Mouse (Mus musculus) stomach, postnatal 0 days (tissue): Measurements from ENCODE around the gene Ccdc96. TPM values are rescaled to one million over a fixed set of nuclear protein-coding genes. Genes with fewer than 3 reads are reported as not detected.

Source experiments
- ATAC-seq: fragments of 200-750 bp; cut with Nextera tagmentation; 2 replicates; pipeline ENCODE4 v1.8.0; 2017; ENCODE audit not compliant: low FRiP score, low TSS enrichment
- DNase-seq: peaks from one replicate; pipeline ENCODE4 v3.0.0-alpha.2; 2016; ENCODE audit warnings: low spot score
- H3K27ac ChIP-seq: fragments of 300-500 bp; sonication (generic); replicated peaks from 2 replicates; pipeline ENCODE4 v1.5.1; 2014; ENCODE audit warnings: mild to moderate bottlenecking, control low read depth
- H3K27me3 ChIP-seq: fragments of 300-500 bp; sonication (generic); 2 replicates; pipeline ENCODE4 v1.6.1; 2014; ENCODE audit warnings: low read length; ENCODE audit not compliant: control insufficient read depth, insufficient read depth
- H3K36me3 ChIP-seq: fragments of 300-500 bp; sonication (generic); 2 replicates; pipeline ENCODE4 v1.6.1; 2014; ENCODE audit warnings: low read length, mixed read lengths; ENCODE audit not compliant: control insufficient read depth, insufficient read depth
- H3K4me1 ChIP-seq: fragments of 300-500 bp; sonication (generic); replicated peaks from 2 replicates; pipeline ENCODE4 v1.6.1; 2014; ENCODE audit warnings: antibody characterized with exemption; ENCODE audit not compliant: control insufficient read depth, insufficient read depth
- H3K4me2 ChIP-seq: fragments of 300-500 bp; sonication (generic); replicated peaks from 2 replicates; pipeline ENCODE4 v1.6.1; 2014; ENCODE audit warnings: low read depth, mild to moderate bottlenecking, control low read depth, moderate library complexity
- H3K4me3 ChIP-seq: fragments of 300-500 bp; sonication (generic); 2 replicates; pipeline ENCODE4 v1.5.1; 2014; ENCODE audit warnings: low read depth, low read length, control low read depth
- H3K9ac ChIP-seq: fragments of 300-500 bp; sonication (generic); 2 replicates; pipeline ENCODE4 v1.6.1; 2014; ENCODE audit warnings: mild to moderate bottlenecking, low read length, control low read depth, mixed read lengths
- H3K9me3 ChIP-seq: fragments of 300-500 bp; sonication (generic); 2 replicates; pipeline ENCODE4 v1.6.1; 2016; ENCODE audit warnings: low read length; ENCODE audit not compliant: control insufficient read depth
- CTCF ChIP-seq: IDR thresholded peaks from 2 replicates; pipeline ENCODE4 v1.5.1; 2016; ENCODE audit warnings: antibody characterized with exemption, low read depth, mild to moderate bottlenecking, moderate library complexity
- EP300 ChIP-seq: optimal IDR thresholded peaks from 2 replicates; pipeline ENCODE3; 2016; ENCODE audit warnings: antibody characterized with exemption
- WGBS: fragments of 180-500 bp; shearing (Covaris S2); extraction: QIAGEN DNeasy Blood & Tissue Kit; methylation state at CpG from one replicate; pipeline ENCODE4 v1.1.7; 2014; 5-methylcytosine and 5-hydroxymethylcytosine counted together
- polyA plus RNA-seq: library from polyadenylated mRNA; unstranded; fragments of >200 nt; fragmentation: Nextera tagmentation; extraction: Ambion mirVana; gene quantifications from 2 replicates; pipeline ENCODE4 v1.2.1, GENCODE M21; 2015

Gene Ccdc96
- polyA plus RNA-seq, 1 experiment from 2014 or later, result 0.21 TPM

DNA sequence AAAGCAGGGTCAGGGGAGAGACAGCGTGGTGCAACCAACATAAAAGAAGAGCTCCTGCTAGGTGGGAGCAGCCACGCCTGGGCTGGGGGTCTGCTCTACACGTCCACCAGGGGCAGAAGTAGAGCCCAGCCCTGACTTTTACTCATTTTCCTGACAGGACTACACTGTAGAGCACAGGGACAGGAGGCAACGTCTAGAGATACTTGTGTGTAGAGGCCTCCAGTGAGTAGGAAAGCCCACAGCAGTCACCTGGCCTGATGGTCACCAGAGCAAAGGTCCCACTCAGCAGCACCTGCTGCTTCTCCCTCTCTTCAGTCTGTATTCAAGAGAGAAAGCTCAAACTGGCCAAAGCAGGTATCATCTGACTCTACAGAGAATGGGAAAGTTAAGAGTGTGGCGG, 21.3 kb downstream of the Ccdc96 start:
- WGBS, result 68% methylated on average over 5 of the region's 5 CpGs
- Histone ChIP-seq H3K9ac (no peak overlapping the region), H3K9me3 (no peaks in the 10 kb centered on the region), H3K4me1 (no peaks in the 10 kb centered on the region), H3K27ac (no peak overlapping the region), H3K36me3 (peaks cover 16% of the 10 kb centered on the region), H3K4me2 (no peak overlapping the region), H3K4me3 (no peak overlapping the region), H3K27me3 (no peaks in the 10 kb centered on the region)
- ATAC-seq (no peak), DNase-seq (no peak)
- TF ChIP-seq EP300 (no peak), CTCF (no peak)

DNA sequence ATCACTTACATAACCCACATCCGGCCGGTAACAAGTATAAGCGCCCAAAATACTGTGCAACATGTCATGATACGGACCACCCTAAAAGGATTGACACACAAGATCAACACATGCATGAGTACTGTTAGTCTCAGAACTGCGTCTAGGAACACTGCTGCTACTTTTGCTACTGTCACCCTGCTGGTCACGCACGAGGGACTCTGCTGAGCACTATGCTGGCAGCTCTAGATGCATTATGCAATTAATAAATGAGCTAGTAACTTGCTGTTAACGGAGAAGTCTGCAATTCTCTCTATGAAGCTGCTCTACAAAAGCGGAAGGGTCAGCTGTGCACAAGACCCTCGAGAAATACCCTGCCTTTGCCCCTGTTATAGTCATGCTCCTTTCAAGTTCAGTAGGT, 24.0 kb downstream of the Ccdc96 start:
- TF ChIP-seq CTCF (no peak), EP300 (no peak)
- Histone ChIP-seq H3K9me3 (no peaks in the 10 kb centered on the region), H3K27me3 (no peaks in the 10 kb centered on the region), H3K4me1 (no peaks in the 10 kb centered on the region), H3K9ac (no peak overlapping the region), H3K36me3 (peaks cover 13% of the 10 kb centered on the region), H3K4me2 (no peak overlapping the region), H3K27ac (no peak overlapping the region), H3K4me3 (no peak overlapping the region)
- no peak for ATAC-seq
- DNase-seq, result no peak
- WGBS, result 97% methylated on average over 10 of the region's 10 CpGs

- no peak for TF ChIP-seq CTCF
- DNase-seq (no peak), ATAC-seq (no peak)
- Histone ChIP-seq H3K27me3 (no peaks in the 10 kb centered on the region), H3K27ac (no peak overlapping the region), H3K4me3 (no peak overlapping the region), H3K4me2 (no peak overlapping the region), H3K9ac (no peak overlapping the region), H3K4me1 (no peaks in the 10 kb centered on the region), H3K36me3 (peaks cover 19% of the 10 kb centered on the region), H3K9me3 (no peaks in the 10 kb centered on the region)
- WGBS, result 93% methylated on average over 2 of the region's 2 CpGs
Observed at GRCm38 (mm10) chr5:36510956-36511355, 26.6 kb downstream of the Ccdc96 start.

DNA sequence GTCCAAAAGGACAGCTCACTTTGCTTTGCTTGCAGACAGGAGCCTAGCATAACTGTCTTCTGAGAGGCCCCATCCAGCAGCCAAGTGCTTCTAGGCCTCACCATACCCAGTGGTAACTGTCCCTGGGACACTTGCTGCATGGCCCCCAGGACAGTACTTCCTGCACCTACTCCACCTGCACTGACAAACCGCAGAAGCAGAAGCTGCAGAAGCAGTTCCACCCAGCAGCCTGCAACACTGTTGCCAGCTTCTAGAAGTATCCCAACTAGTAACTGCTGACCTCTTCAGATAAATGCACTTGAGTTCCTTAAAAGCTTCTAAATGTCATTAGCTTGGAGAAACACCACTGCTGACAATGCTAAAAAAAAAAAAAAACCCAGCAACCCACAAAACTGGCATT, 30.7 kb downstream of the Ccdc96 start:
- Histone ChIP-seq H3K9ac (no peak overlapping the region), H3K4me3 (no peak overlapping the region), H3K9me3 (no peaks in the 10 kb centered on the region), H3K36me3 (peaks cover 26% of the 10 kb centered on the region), H3K27me3 (no peaks in the 10 kb centered on the region), H3K4me2 (no peak overlapping the region), H3K27ac (no peak overlapping the region), H3K4me1 (no peaks in the 10 kb centered on the region)
- 79% methylated on average over 1 of the region's 1 CpGs for WGBS
- ATAC-seq (no peak), DNase-seq (no peak)
- no peak for TF ChIP-seq CTCF
- TF ChIP-seq EP300, result no peak

DNA sequence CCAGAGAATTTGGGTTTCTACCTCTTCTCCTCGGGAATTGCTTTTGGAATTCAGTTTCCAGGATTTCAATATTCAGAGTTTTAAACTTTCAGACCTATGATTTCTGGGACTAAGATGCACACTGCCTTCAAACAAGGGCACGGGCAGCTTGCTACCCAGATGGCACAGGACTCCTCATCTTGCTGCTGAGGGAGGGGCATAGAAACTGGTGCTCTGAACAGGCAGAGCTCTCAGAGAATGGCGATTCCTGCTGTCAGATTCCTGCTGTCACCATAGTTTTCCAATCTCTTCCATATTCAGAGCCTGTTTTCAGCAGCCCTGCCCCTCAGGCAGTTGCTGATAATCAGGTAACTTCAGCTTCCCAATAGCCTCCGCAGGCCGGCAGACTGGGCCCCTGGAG, 31.2 kb downstream of the Ccdc96 start:
- DNase-seq (no peak), ATAC-seq (no peak)
- WGBS, result 89% methylated on average over 5 of the region's 5 CpGs
- Histone ChIP-seq H3K4me3 (no peak overlapping the region), H3K9me3 (no peaks in the 10 kb centered on the region), H3K4me2 (no peak overlapping the region), H3K27me3 (no peaks in the 10 kb centered on the region), H3K27ac (no peak overlapping the region), H3K36me3 (peaks cover 25% of the 10 kb centered on the region), H3K4me1 (no peaks in the 10 kb centered on the region), H3K9ac (no peak overlapping the region)
- no peak for TF ChIP-seq EP300
- TF ChIP-seq CTCF, result no peak

- H3K4me3 ChIP-seq, result no peak overlapping the region
- 90% methylated on average over 3 of the region's 3 CpGs for WGBS
- H3K4me1 ChIP-seq, result no peaks in the 10 kb centered on the region
- DNase-seq, result no peak
- H3K9ac ChIP-seq, result no peak overlapping the region
- no peak overlapping the region for H3K27ac ChIP-seq
- peaks cover 18% of the 10 kb centered on the region for H3K36me3 ChIP-seq
- TF ChIP-seq CTCF (no peak), EP300 (no peak)
- no peak overlapping the region for H3K4me2 ChIP-seq
- no peaks in the 10 kb centered on the region for H3K9me3 ChIP-seq
- ATAC-seq, result no peak
- no peaks in the 10 kb centered on the region for H3K27me3 ChIP-seq
Observed at GRCm38 (mm10) chr5:36517596-36517995, 33.2 kb downstream of the Ccdc96 start.

DNA sequence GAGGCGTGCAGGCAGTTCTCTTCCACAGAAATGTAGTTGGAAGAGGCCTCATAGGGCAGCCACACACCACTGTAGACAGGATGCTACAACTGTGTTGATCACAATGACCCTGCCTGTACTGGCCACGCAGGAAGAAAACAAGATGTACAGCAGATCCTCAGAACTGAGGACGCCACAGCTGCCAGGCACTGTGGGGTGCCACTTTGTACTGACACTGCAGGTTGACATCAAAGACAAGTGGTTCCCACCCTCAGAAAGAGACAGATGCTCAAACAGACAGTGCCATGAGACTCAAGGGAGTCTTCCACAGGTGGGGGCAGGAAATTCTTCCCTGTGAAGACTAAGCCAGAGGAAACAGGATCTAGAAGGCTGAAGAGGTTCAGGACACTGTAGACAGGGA, 35.4 kb downstream of the Ccdc96 start:
- Histone ChIP-seq H3K9ac (no peak overlapping the region), H3K27ac (no peak overlapping the region), H3K36me3 (peaks cover 12% of the 10 kb centered on the region), H3K4me1 (no peaks in the 10 kb centered on the region), H3K4me3 (no peak overlapping the region), H3K27me3 (no peaks in the 10 kb centered on the region), H3K9me3 (no peaks in the 10 kb centered on the region), H3K4me2 (no peak overlapping the region)
- TF ChIP-seq CTCF (no peak), EP300 (no peak)
- ATAC-seq (no peak), DNase-seq (no peak)
- WGBS, result 85% methylated on average over 3 of the region's 3 CpGs
